Mouse (Mus musculus) skeletal muscle tissue, adult 2 months (tissue): ENCODE results near the gene Catsperd.
A peak's percentile ranks its signal among the peaks of the same experiment; 100 is the strongest.

Experiments
- DNase-seq: peaks from one replicate; pipeline ENCODE4 v3.0.0-alpha.2; 2012; ENCODE audit warnings: low read depth, low spot score

The Catsperd gene

DNA sequence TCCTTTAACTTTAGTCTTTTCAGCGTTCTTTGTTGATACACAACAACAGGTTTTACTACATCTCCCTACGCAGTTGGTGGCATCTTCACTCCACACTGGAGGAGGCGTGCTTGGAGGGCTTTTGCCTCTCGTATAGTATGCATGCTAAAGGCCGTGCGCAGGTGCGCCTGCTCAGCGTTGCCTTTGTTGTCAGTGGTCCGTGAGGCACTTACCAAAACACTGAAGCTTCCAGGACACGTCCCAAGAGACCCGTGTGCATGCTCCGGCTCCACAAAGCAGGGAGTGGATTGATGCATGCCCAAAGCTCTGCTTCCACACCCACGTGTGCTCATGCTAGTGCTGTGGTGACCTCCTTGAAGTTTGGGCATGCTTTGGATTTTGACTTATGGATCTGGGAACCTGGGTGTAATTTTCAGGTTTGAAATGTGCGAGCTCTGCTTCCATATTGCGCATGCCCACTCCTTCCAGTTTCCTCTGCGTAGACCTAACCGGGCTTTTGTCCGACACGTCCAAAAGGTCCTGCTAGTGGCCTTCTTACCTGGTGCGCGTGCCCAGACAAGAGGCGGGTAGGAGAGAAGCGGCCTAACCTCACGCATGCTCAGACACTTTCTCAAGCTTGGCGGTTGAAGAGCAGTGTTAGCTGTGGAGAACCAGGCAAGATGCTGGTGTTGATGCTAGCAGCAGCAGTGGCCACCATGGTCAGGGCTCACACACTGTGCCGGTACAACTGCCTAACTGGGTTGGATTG lies at the start of gene Catsperd:
TSS of gene Catsperd (plus strand) at position 614 of the 748 bp plus-strand sequence.
- DNase-seq, result no peak

DNA sequence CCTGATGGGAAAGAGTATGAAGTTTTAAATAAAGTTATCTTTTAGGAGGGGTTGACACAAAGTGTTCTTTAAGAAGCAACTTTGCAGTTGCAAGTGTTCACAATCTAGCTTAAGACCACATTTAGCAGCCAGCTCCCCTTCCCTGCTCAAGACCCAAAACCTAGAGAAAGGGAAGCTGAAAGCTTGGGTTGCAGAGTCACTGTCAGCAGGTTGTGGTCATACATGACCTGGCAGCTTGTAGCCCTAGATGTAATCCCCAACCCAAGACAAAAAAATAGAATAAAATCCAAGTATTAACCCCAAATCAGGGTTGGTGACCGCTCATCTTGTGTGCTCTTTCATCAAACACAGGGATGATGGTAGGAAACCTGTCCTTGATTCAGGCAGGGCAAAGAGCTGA lies 44.9 kb upstream of the Catsperd start:
- no peak for DNase-seq

DNA sequence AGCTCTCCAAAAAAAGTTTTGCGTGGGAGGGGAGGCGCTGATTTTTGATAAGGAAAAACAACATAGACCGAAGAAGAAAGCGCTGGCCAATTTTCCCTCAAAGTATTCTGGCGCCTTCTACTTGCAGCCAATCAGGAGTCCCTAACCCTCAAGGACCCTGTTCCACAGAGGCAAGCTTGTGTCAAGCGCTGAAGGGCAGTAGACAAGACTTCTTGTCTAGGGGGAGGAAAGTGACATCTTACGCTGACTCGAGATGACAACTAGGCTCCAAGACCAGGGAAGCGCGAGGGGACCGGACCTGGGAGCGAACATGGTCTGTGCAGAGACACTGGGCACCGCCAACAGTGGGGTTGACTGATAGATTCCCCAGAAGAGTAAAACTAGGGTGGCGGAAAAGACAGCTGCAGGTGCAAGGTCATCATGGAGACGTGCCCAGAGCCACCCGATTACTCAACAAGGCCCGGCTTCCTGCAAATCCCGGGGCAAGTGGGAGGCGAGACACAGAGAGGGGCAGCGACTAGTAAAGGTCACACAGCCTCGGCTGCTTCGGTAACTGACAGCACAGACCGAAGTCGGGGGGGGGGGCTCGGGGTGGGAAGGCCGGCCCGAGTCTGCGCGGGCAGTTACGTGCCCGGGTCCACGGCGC lies 44.2 kb upstream of the Catsperd start:
- DNase-seq, result peak; percentile 57

DNA sequence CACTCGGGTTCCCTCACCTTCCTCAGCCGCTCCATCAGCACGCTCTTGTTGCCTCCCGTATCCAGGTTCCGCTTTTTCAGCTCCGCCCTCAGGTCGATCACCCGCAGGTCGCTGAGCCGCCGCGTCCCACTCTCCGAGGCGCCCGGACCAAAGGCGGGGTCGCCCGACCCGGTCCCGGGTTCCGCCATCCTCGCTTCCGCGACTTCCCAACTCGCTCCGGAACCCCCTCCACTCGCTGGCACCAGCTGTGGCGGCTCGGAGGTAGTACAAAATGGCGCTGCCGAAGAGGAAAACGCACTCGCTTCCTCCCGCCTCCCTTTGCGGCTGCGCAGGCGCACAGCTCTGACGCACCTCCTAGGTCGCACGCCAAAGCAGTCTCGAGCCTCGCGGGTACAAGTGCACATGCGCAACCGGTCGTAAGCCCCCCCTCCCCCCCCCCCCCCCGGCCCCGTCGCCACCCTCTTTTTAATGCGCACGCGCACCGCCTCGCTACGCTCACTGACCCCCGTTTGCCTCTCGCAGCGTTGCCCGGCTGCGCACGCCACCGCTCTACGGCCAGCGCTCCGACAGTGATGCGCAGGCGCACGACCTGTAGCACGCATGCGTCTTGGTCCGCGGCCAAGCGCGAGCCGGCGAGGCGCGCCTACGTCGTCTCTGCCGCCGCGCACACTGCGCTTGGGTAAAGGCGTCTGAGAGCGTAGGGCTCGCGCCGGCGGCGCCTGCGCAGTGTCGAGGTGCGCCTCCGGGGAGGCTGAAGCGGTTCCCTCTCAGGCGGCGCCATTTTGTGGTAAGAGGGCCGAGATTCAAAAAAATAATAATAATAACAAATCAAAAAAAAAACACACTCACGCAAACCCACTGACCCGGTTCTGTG lies 43.4 kb upstream of the Catsperd start, which contains the start of the genes Safb2 and Safb:
TSS of gene Safb2 (minus strand) at position 329 of the 874 bp plus-strand sequence.
TSS of gene Safb (plus strand) at position 569 of the 874 bp plus-strand sequence.
- peak; percentile 100 for DNase-seq

DNA sequence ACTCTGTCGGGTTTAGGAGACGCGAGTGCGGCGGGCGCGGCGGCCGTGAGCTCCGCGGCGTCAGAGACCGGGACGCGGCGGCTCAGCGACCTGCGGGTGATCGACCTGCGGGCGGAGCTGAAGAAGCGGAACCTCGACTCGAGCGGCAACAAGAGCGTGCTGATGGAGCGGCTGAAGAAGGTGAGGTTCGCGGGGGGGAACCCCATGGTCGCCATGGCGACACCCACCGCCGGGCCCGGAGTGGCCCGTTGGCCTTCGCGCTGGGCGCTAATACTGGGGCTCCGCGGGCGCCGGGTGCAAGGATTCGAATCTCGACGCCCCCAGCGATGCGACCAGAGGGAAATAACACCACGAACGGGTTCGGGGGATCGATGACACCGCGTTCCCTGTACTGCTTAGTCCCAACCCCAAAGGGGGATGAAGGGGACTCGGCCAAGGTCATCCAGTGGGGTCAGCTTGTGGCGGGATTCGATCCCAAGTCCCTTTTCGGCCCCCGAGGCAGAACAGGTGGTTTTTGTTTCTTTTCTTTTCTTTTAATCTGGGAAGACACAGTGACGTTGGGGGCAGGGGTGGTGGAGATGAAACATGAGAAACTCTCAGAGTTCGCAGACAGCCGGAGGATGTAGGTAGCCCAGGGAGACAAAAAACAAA lies 42.6 kb upstream of the Catsperd start:
- DNase-seq, result peak; percentile 51

DNA sequence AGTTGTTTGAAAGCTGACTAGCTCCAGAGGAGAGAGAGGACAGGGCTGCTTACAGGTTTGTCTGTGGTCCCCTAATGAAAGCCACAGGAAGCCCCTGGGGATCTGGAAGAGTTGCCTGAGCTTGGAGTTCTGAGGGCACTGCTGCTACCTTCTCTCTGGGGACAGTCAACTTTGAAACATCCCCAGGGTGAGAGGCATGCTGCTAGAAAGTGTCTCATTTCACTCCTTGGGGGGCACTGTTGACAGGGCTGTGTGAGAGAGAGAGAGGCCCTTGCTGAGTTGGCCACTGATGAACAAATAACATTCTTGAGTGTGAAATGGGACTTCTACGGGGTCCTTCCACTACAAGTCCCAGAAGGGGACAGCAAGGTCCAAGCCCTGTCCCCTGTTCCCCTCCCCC lies 40.2 kb upstream of the Catsperd start:
- no peak for DNase-seq

DNA sequence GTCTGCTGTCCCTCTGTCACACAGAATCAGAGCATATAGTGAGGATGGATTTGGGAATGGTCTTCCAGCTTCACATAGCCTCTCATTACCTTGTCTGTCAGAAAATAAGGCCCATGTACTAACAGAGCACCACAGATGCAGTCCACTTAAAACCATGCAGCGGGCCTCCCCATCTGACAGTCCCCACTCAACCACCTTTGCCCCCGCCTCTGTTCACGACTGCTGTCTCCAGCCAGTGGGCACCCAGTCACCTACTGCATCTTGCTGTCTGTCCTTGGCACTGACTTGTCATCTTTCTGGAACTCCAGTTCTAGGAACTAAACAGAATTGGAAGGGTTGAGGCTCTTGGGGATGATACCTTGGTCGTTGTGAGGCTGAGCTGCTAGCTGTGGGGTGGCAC lies 39.0 kb upstream of the Catsperd start:
- DNase-seq, result no peak

DNA sequence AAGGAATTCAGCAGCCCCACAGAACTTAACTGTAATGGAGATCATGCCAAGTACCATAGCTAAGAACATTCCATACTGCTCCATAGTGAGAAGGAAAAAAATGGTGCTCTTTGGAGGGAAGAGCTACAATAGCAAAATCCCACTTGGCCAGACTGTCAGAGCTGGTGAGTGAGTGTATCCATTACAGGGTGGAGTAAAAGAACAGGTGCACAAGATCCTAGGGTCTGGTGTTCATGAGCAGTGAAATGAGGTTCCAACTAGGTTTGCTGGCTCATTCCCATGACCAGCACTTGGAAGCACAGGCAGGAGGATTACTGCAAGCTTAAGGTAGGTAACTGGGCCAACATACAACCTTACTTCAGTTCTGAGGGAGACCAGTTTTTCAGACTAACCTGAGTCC lies 35.4 kb upstream of the Catsperd start:
- peak; percentile 42 for DNase-seq

DNA sequence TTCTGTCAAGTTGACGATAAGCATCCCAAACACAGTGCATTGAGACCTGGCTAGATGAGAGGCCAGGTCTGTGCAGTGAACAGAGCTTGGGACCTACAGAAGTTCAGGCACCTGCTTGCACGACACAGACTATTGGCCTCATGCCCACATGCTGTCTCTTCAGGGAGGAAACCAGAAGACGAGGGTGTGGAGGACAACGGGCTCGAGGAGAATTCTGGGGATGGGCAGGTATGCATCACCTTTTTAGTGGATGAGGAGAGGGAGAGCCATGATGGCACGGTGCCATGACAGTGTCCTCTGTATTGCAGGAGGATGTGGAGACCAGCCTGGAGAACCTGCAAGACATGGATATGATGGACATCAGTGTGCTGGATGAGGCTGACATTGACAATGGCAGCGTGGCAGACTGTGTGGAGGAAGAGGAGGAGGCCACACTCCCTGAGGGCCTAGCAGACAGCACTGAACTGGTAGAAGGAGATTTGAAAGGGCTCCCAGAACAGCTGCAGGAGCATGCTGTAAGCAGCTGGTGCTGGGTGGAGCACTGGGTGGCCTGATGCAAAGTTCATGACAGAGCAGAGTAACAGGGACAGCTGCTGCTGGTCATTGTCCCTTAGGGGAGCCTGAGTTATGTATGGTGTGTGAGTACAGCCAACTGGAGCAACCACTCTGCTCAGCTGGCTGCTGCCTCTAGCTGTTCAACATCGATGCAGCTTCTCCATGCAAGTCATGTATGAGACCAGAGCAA lies 34.2 kb upstream of the Catsperd start:
- no peak for DNase-seq

DNA sequence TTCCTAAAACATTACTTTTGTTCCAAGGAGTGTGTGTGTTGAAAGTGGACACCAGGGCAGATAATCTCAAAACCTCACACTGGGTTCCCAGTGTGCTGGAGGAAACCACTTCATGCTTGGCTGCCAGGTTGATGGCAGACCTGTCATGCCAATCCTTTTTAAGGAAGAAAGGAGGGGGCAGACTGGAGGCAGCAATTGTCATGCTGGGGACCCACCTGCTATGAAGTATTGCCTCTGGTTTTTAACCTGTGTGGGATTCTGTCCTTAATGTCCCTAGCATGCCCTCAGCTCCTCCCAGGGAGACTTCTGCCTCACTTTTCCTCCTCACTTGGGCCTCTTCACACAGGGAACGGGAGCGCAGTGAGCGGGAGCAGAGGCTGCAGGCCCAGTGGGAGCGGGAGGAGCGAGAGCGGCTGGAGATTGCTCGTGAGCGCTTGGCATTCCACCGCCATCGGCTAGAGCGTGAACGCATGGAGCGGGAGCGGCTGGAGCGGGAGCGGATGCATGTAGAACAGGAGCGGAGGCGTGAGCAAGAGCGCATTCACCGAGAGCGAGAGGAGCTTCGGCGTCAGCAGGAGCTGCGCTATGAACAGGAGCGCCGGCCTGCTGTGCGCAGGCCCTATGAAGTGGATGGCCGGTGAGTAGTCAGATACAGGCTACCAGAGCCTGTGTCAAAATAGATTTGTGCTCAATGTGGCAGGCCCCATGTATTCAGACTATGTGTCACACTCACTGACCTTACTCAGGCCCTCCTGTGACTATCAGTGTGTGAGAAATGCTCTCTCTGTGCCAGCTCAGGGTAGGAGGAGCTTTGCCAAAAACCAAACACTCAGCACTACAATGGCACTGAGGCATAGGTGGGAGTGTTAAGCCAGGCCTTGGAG lies 24.5 kb upstream of the Catsperd start:
- DNase-seq, result no peak

DNA sequence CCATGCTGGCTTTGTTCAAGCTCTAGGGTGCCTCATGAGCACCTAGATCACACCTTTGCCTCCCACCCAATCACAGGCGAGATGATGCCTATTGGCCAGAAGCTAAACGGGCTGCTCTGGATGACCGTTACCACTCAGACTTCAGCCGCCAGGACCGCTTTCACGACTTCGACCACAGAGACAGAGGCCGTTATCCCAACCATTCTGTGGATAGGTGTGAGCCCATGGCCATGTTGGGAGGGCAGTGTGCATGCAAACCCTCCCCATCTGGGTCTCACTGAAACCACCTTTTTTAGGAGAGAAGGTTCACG lies 23.9 kb upstream of the Catsperd start:
- DNase-seq, result no peak

DNA sequence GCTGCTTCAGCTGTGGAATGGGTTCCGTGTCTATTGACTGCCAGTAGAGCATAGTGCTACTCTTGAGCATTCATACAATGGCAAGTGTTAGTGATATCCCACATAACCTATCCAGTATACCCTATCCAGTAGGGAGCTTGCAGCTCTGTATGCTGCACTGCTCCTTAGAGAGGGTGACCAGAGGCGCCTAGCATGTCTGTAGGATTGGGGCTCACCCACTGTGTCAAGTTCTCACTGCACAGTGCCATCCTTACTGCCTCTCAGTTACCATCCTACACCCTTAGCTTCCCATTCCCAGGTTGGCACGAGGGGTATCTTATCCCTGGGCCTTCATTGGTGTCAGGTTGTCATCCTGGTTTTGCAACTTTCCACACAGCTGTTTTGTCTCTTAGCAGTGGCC lies 23.5 kb upstream of the Catsperd start:
- DNase-seq, result no peak

DNA sequence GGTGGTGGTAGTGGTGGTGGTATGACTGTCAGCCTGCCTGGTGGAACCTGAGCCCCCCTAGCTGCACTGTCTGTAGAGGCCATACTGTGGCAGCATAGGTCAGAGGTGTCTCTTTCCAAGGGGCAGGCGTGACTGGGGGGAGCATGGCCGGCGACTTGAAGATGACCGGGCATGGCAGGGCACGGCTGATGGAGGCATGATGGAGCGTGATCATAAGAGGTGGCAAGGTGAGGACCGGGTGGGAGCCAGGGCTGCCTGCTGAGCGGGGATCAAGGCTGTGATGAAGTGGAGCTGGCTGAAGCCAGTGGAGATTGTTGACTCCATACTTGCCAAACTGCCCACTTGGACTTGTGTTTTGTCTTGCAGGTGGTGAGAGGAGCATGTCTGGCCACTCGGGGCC lies 22.5 kb upstream of the Catsperd start:
- DNase-seq, result no peak

DNA sequence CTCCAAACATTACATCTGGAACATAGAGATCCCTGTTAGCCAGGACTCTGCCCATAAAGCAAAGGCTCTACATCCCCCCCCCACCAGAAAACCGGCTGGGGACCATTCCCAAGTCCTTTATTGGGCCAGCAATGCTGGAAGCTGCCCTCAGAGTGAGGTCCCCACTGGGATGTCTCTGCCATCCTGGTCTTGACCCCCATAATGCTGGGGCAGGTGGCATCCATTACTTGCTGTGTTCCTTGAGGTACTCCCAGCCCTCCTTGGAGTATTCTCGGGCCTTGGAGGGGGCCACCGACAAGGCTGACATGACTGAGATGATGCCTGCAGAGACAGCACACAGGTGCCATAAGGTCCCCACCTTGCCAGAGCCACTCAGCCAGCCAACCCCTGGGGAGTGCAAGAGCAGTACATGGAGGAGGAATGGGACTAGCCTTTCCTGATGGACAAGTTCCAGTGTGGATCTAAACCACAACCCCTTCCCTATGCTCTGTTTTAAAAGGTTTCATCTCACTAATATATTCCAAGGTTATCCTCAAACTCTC lies 20.4 kb upstream of the Catsperd start:
- no peak for DNase-seq

DNA sequence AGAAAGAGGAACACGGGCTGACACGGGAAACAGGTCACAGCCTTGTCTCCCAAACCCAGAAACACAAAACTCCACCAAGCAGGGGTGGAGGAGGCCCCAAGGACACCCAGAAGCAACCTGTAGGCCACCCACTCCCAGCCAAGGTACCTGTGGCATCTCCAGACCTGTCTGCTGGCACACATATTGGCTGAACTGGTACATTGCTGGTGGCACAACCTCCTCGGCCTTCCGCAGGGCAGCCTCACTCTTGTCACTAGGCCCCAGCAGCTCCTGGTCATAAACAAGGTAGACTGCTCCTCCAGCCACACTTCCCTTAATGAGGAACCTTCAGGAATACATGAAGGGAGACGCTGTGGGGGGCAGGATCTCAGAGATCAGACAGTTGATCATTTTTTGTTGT lies 19.2 kb upstream of the Catsperd start:
- DNase-seq, result no peak

DNA sequence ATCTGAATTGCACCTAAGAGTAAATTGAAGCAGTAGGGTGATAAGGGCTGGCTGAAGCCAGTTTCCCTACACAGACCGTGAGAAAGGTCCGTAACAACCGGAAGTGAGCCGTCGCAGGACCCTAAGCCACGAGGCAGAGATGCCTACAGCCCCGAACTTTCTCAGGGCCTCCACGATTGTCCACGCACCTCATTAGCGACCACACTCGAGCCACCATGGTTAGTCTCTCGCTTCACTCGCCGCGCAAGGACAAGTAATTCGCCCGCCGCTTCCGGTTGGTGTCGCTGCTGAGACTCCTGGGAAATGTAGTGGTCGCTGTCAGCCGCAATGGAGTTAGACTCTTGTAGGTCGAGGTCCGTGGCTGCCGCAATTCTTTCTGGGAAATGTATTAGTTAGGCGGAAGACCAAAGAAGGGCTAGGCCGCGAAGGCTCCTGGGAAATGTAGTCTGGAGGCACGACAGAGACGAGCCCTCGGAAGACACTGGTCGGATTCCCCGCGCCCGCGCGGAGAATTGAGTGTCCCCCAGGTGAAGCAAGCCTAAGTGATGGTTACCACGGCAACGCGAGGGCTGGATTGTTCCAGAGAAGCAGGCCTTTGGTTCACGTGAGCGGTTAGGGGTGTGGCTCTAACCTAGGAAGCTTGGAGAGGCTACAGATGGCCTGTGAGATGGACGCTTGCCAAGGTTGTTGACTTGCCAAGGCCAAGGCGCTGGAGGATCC lies 18.3 kb upstream of the Catsperd start, which contains the start of gene 2410015M20Rik:
TSS of gene 2410015M20Rik (minus strand) at position 320 of the 720 bp plus-strand sequence.
- DNase-seq, result peak; percentile 96

DNA sequence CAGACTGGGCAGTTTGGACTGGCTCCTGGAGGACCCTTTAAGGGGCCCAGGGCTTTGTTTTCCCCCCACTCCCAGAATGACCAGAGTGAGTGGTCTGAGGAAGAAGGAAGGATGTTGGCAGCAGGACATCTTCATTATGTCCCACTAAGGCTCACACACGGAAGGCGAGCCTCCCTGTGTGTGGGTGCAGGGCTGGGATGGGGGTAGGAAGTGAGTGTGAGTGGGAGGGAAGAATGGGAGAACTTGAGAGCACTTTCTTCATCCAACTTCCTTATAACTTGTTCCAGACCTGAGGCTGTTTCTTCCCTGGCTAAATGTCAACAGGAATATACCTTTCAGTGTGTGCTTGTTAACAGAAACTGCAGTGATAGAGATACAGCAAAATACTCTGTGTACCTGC lies 16.6 kb upstream of the Catsperd start:
- no peak for DNase-seq

DNA sequence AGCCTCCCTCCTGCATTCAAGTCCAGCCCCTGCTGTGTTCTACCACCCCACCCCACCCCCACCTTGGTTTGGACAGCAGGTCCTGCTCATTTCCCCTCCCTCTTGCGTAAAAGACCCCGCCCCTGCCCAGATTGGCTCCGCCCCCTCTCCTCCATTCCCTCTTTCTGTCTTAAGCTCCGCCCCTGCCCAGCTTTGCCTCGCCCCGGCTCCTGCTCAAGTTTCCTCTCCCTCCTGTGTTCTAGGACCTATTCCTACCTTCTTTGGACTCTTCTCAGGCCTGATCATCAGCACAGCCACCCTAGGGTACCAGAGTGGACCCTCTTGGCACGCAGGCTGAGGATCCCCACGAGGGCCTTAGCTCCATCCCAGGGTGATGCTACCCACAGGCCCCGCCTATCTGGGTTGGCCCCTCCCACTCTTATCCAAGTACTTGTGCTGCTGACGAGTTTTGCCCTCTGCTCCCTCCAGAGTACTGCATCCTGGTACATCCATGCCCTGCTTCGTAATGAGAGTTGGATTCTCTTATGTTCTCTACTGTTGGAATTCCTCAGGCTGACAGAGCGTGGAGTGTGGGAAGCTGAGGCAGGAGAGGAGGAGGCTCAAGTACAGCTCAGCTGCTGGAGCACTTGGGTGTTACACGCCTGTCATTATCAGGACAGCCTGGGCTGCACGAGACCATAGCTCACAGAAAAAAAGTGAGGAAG lies 15.9 kb upstream of the Catsperd start:
- DNase-seq, result no peak
